Mouse (Mus musculus) forebrain, embryonic 16.5 days (tissue): ENCODE results near the gene Wdr6. TPM values are rescaled to one million over a fixed set of nuclear protein-coding genes. Genes with fewer than 3 reads are reported as not detected.

Source experiments
- ATAC-seq: fragments of 200-750 bp; cut with Nextera tagmentation; 2 replicates; pipeline ENCODE4 v1.8.0; 2017; ENCODE audit warnings: mild to moderate bottlenecking, moderate library complexity
- H3K27ac ChIP-seq: fragments of 300-500 bp; sonication (generic); 2 replicates; pipeline ENCODE4 v1.5.1; 2014; ENCODE audit warnings: low read length, control low read depth
- H3K27me3 ChIP-seq: fragments of 300-500 bp; sonication (generic); replicated peaks from 2 replicates; pipeline ENCODE4 v1.6.1; 2014; ENCODE audit warnings: low read length; ENCODE audit not compliant: control insufficient read depth, insufficient read depth
- H3K36me3 ChIP-seq: fragments of 300-500 bp; sonication (generic); 2 replicates; pipeline ENCODE4 v1.6.1; 2014; ENCODE audit not compliant: control insufficient read depth, insufficient read depth
- H3K4me1 ChIP-seq: fragments of 300-500 bp; sonication (generic); replicated peaks from 2 replicates; pipeline ENCODE4 v1.6.1; 2014; ENCODE audit warnings: low read length; ENCODE audit not compliant: control insufficient read depth, insufficient read depth
- H3K4me2 ChIP-seq: fragments of 300-500 bp; sonication (generic); 2 replicates; pipeline ENCODE4 v1.6.1; 2014; ENCODE audit warnings: mild to moderate bottlenecking, low read length, control low read depth
- H3K4me3 ChIP-seq: fragments of 300-500 bp; sonication (generic); replicated peaks from 2 replicates; pipeline ENCODE4 v1.5.1; 2014; ENCODE audit warnings: mild to moderate bottlenecking, low read length, control low read depth
- H3K9ac ChIP-seq: fragments of 300-500 bp; sonication (generic); replicated peaks from 2 replicates; pipeline ENCODE4 v1.6.1; 2014; ENCODE audit warnings: low read depth, low read length, control low read depth
- H3K9me3 ChIP-seq: fragments of 300-500 bp; sonication (generic); 2 replicates; pipeline ENCODE4 v1.6.1; 2016; ENCODE audit warnings: low read length; ENCODE audit not compliant: control insufficient read depth
- WGBS: fragments of 180-500 bp; shearing (Covaris S2); extraction: QIAGEN DNeasy Blood & Tissue Kit; methylation state at CpG from one replicate; pipeline ENCODE4 v1.1.7; 2014; 5-methylcytosine and 5-hydroxymethylcytosine counted together
- microRNA counts: library from miRNA; unstranded; fragments of <30 nt; microRNA quantifications from one replicate; lab custom pipeline; 2016
- microRNA-seq: library from miRNA; unstranded; fragments of <30 nt; microRNA quantifications from one replicate; pipeline ENCODE4, GENCODE M21; 2017
- polyA plus RNA-seq: library from polyadenylated mRNA; unstranded; fragments of >200 nt; fragmentation: Nextera tagmentation; extraction: Ambion mirVana; gene quantifications from 2 replicates; pipeline ENCODE4 v1.2.1, GENCODE M21; 2015

Gene Wdr6
- polyA plus RNA-seq, 1 experiment from 2014 or later, result 267 TPM

GRCm38 (mm10) chr9:108545986-108546385 is 32.6 kb downstream of the Wdr6 start:
- H3K9me3 ChIP-seq, result no peaks in the 10 kb centered on the region
- no peak for ATAC-seq
- H3K4me3 ChIP-seq, result no peak overlapping the region
- H3K27ac ChIP-seq, result no peak overlapping the region
- no peaks in the 10 kb centered on the region for H3K4me1 ChIP-seq
- H3K4me2 ChIP-seq, result no peak overlapping the region
- H3K36me3 ChIP-seq, result peaks cover 39% of the 10 kb centered on the region
- no peaks in the 10 kb centered on the region for H3K27me3 ChIP-seq
- WGBS, result 92% methylated on average over 3 of the region's 3 CpGs
- no peak overlapping the region for H3K9ac ChIP-seq

- H3K9me3 ChIP-seq, result no peaks in the 10 kb centered on the region
- H3K36me3 ChIP-seq, result peaks cover 37% of the 10 kb centered on the region
- H3K27ac ChIP-seq, result no peak overlapping the region
- no peak overlapping the region for H3K9ac ChIP-seq
- H3K27me3 ChIP-seq, result no peaks in the 10 kb centered on the region
- no peaks in the 10 kb centered on the region for H3K4me1 ChIP-seq
- no peak for ATAC-seq
- H3K4me2 ChIP-seq, result no peak overlapping the region
- no peak overlapping the region for H3K4me3 ChIP-seq
Measured at GRCm38 (mm10) chr9:108540846-108541245, 37.7 kb downstream of the Wdr6 start.

GRCm38 (mm10) chr9:108531496-108531895 is 47.0 kb downstream of the Wdr6 start:
- no peaks in the 10 kb centered on the region for H3K9me3 ChIP-seq
- H3K27ac ChIP-seq, result no peak overlapping the region
- H3K4me3 ChIP-seq, result no peak overlapping the region
- H3K4me1 ChIP-seq, result no peaks in the 10 kb centered on the region
- ATAC-seq, result no peak
- H3K27me3 ChIP-seq, result no peaks in the 10 kb centered on the region
- WGBS, result 97% methylated on average over 1 of the region's 1 CpGs
- H3K36me3 ChIP-seq, result peaks cover 45% of the 10 kb centered on the region
- H3K4me2 ChIP-seq, result no peak overlapping the region
- H3K9ac ChIP-seq, result no peak overlapping the region

- no peaks in the 10 kb centered on the region for H3K4me1 ChIP-seq
- ATAC-seq, result no peak
- H3K27ac ChIP-seq, result no peak overlapping the region
- no peak overlapping the region for H3K4me3 ChIP-seq
- H3K9ac ChIP-seq, result no peak overlapping the region
- no peaks in the 10 kb centered on the region for H3K27me3 ChIP-seq
- no peaks in the 10 kb centered on the region for H3K9me3 ChIP-seq
- H3K36me3 ChIP-seq, result peaks cover 45% of the 10 kb centered on the region
- H3K4me2 ChIP-seq, result no peak overlapping the region
- 92% methylated on average over 1 of the region's 1 CpGs for WGBS
Measured at GRCm38 (mm10) chr9:108530954-108531353, 47.6 kb downstream of the Wdr6 start.

- WGBS, result 82% methylated on average over 3 of the region's 3 CpGs
- Histone ChIP-seq H3K4me3 (no peak overlapping the region), H3K27ac (no peak overlapping the region), H3K4me1 (peaks cover 8% of the 10 kb centered on the region), H3K27me3 (no peaks in the 10 kb centered on the region), H3K4me2 (no peak overlapping the region), H3K9me3 (no peaks in the 10 kb centered on the region), H3K9ac (no peak overlapping the region), H3K36me3 (peaks cover 15% of the 10 kb centered on the region)
- no peak for ATAC-seq
Measured at GRCm38 (mm10) chr9:108525400-108525799, 53.1 kb downstream of the Wdr6 start.

GRCm38 (mm10) chr9:108523341-108523740 is 55.2 kb downstream of the Wdr6 start:
- Histone ChIP-seq H3K27me3 (no peaks in the 10 kb centered on the region), H3K9ac (no peak overlapping the region), H3K4me3 (no peak overlapping the region), H3K4me1 (peaks cover 24% of the 10 kb centered on the region), H3K4me2 (no peak overlapping the region), H3K36me3 (no peaks in the 10 kb centered on the region), H3K27ac (no peak overlapping the region), H3K9me3 (no peaks in the 10 kb centered on the region)
- 94% methylated on average over 4 of the region's 4 CpGs for WGBS
- ATAC-seq, result no peak

MicroRNAs within 50 kb of the gene (microRNA counts, 519-probe panel; counts per million panel counts)
- microRNA mmu-miR-191 (lab: Ali Mortazavi, UCI), result 2,781 counts per million, percentile 71 among the panel's probes with 10 or more counts
- 2,618 counts per million, percentile 66 among the panel's probes with 10 or more counts for microRNA mmu-miR-425 (lab: Ali Mortazavi, UCI)

Small RNA genes lying within 50 kb of the gene (microRNA-seq; reads per million reads assigned to microRNA genes)
- not detected for gene Gm24083
- not detected for gene Mir191
- gene Mir425, result 1,346 reads per million, percentile 81 among the genes with 10 or more reads in this experiment

Other genes with a start within 250 kb of the Wdr6 start
- 369 and 398 TPM in 2 replicates for gene Gpx1, start 239.8 kb downstream of the Wdr6 start, polyA plus RNA-seq
- 146 and 163 TPM in 2 replicates for gene Usp4, start 230.9 kb downstream of the Wdr6 start, polyA plus RNA-seq
- 2.0 and 2.2 TPM in 2 replicates for gene 1700102P08Rik, start 185.9 kb downstream of the Wdr6 start, polyA plus RNA-seq
- 0.96 and 0.99 TPM in 2 replicates for gene Ccdc36, start 150.3 kb downstream of the Wdr6 start, polyA plus RNA-seq
- gene BC048562, start 142.3 kb downstream of the Wdr6 start, polyA plus RNA-seq, result not detected in 2 replicates
- gene Ccdc71, start 118.2 kb downstream of the Wdr6 start, polyA plus RNA-seq, result 61.4 and 68.7 TPM in 2 replicates
- gene Klhdc8b, start 117.2 kb downstream of the Wdr6 start, polyA plus RNA-seq, result 42.6 and 55.6 TPM in 2 replicates
- 17.6 and 23.4 TPM in 2 replicates for gene Lamb2, start 99.0 kb downstream of the Wdr6 start, polyA plus RNA-seq
- gene Usp19, start 88.1 kb downstream of the Wdr6 start, polyA plus RNA-seq, result 85.9 and 91.5 TPM in 2 replicates
- gene Qars, start 71.0 kb downstream of the Wdr6 start, polyA plus RNA-seq, result 69.1 and 71.5 TPM in 2 replicates
- 152 and 164 TPM in 2 replicates for gene Qrich1, start 61.9 kb downstream of the Wdr6 start, polyA plus RNA-seq
- gene Impdh2, start 18.5 kb downstream of the Wdr6 start, polyA plus RNA-seq, result 118 and 128 TPM in 2 replicates
- gene Ndufaf3, start 11.3 kb downstream of the Wdr6 start, polyA plus RNA-seq, result 68.9 and 77.4 TPM in 2 replicates
- 258 and 296 TPM in 2 replicates for gene Dalrd3, start 8.9 kb downstream of the Wdr6 start, polyA plus RNA-seq
- 21.9 and 23.6 TPM in 2 replicates for gene P4htm, start 18.9 kb upstream of the Wdr6 start, polyA plus RNA-seq
- gene Arih2, start 70.6 kb upstream of the Wdr6 start, polyA plus RNA-seq, result 59.9 and 61.8 TPM in 2 replicates
- 46.3 and 47.8 TPM in 2 replicates for gene Slc25a20, start 83.3 kb upstream of the Wdr6 start, polyA plus RNA-seq
- 37.6 and 41.3 TPM in 2 replicates for gene Prkar2a, start 110.6 kb upstream of the Wdr6 start, polyA plus RNA-seq
- 183 and 224 TPM in 2 replicates for gene Ip6k2, start 205.1 kb upstream of the Wdr6 start, polyA plus RNA-seq
- gene Nckipsd, start 229.6 kb upstream of the Wdr6 start, polyA plus RNA-seq, result 20.5 and 35.1 TPM in 2 replicates
- gene Celsr3, start 247.6 kb upstream of the Wdr6 start, polyA plus RNA-seq, result 18.9 and 22.3 TPM in 2 replicates